ENCODE assay signal across 26 mouse cellular contexts in genomic region chr9:80269596-80269995, GRCm38 (mm10).
DNase-seq lines count a peak whose midpoint lies in the region; ATAC-seq lines count a peak whose summit lies in the region.
"Had no signal": no experiment of that assay in that cellular context is flagged by ENCODE, and none has a peak within 500 bp of the region (broad histone marks: within the 10 kb centered on the region; RNA-seq: fewer than 3 reads in every experiment).

No protein-coding gene starts in this region.

- no peak overlapping the region for H3K4me3 ChIP-seq in forebrain, embryonic 11.5 days (ENCODE audit: low read depth, low read length)
- H3K4me3 ChIP-seq: embryonic facial prominence, embryonic 12.5 days; forebrain, embryonic 12.5 days; heart, embryonic 12.5 days; layer of hippocampus, adult 2 months; midbrain, embryonic 15.5 days; neural tube, embryonic 13.5 days had no signal

- no peaks in the 10 kb centered on the region for H3K27me3 ChIP-seq in forebrain, embryonic 11.5 days (ENCODE audit: control insufficient read depth, insufficient read depth, low read length)
- H3K27me3 ChIP-seq: CH12.LX; embryonic facial prominence, embryonic 12.5 days; heart, embryonic 12.5 days; midbrain, embryonic 15.5 days; neural tube, embryonic 13.5 days had no signal

- H3K36me3 ChIP-seq in forebrain, embryonic 11.5 days (ENCODE audit: control insufficient read depth, insufficient read depth, low read length), result no peaks in the 10 kb centered on the region
- H3K36me3 ChIP-seq: embryonic facial prominence, embryonic 12.5 days; forebrain, embryonic 12.5 days; G1E; midbrain, embryonic 15.5 days; neural tube, embryonic 13.5 days had no signal

- H3K4me2 ChIP-seq in forebrain, embryonic 11.5 days (ENCODE audit: low read depth, low read length, severe bottlenecking), result no peak overlapping the region
- H3K4me2 ChIP-seq: embryonic facial prominence, embryonic 12.5 days; forebrain, embryonic 12.5 days; heart, embryonic 12.5 days; midbrain, embryonic 15.5 days; neural tube, embryonic 13.5 days had no signal

- no peak overlapping the region for H3K9ac ChIP-seq in forebrain, embryonic 11.5 days (ENCODE audit: low read length)
- H3K9ac ChIP-seq: embryonic facial prominence, embryonic 12.5 days; forebrain, embryonic 12.5 days; heart, embryonic 12.5 days; midbrain, embryonic 15.5 days; neural tube, embryonic 13.5 days had no signal

- 85% methylated on average over 8 of the region's 8 CpGs for WGBS in forebrain, embryonic 11.5 days

- no peak for ATAC-seq in forebrain, embryonic 11.5 days (replicated peaks; ENCODE audit: low FRiP score)
- ATAC-seq: activated CD4-positive, CD25-positive, alpha-beta regulatory T cell, adult 4 months; midbrain, embryonic 15.5 days had no signal

- peak; percentile 25 to 36 for DNase-seq in right cerebral cortex, adult 2 months (ENCODE audit: low spot score in 2 of 2)
- no peak for DNase-seq in right cerebral cortex, postnatal 36 days (ENCODE audit: low spot score in 2 of 2)
- DNase-seq in kidney, adult 9 months, result peak; percentile 63
- peak; percentile 56 for DNase-seq in kidney, postnatal 14 days
- no peak for DNase-seq in forebrain, embryonic 11.5 days (ENCODE audit: low spot score)
- no peak for DNase-seq in retina, embryonic 14.5 days (ENCODE audit: low spot score)
- DNase-seq in lung, postnatal 36 days, result no peak
- DNase-seq: adrenal gland, adult 8-10 months; B cell, adult 2 months; cerebellum, adult 18-20 months; cerebellum, postnatal 25 days; gastrocnemius, postnatal 25 days; heart, adult 18-20 months; heart, postnatal 10 days; right cerebral cortex, postnatal 14 days; thymus, postnatal 14 days had no signal

- H3K27ac ChIP-seq in forebrain, embryonic 11.5 days (ENCODE audit: low read depth, low read length), result no peak overlapping the region
- H3K27ac ChIP-seq: embryonic facial prominence, embryonic 12.5 days; forebrain, embryonic 12.5 days; layer of hippocampus, adult 2 months; macrophage; midbrain, embryonic 15.5 days; neural tube, embryonic 13.5 days had no signal

- no peaks in the 10 kb centered on the region for H3K4me1 ChIP-seq in forebrain, embryonic 11.5 days (replicated peaks; ENCODE audit: control insufficient read depth, insufficient read depth, low read length)
- H3K4me1 ChIP-seq: embryonic facial prominence, embryonic 12.5 days; heart, embryonic 12.5 days; midbrain, embryonic 15.5 days; neural tube, embryonic 13.5 days had no signal

- no peaks in the 10 kb centered on the region for H3K9me3 ChIP-seq in forebrain, embryonic 11.5 days (ENCODE audit: control insufficient read depth, low read length)
- H3K9me3 ChIP-seq: embryonic facial prominence, embryonic 12.5 days; forebrain, embryonic 12.5 days; G1E; heart, embryonic 12.5 days; midbrain, embryonic 15.5 days; neural tube, embryonic 13.5 days had no signal

Comparison
In these comparisons a context has a peak if more than half of its experiments do, and no peak if none do; other contexts are left out.
1. DNase-seq: peak in right cerebral cortex, adult 2 months (2 of 2), kidney, adult 9 months (single experiment) and kidney, postnatal 14 days (single experiment); none in right cerebral cortex, postnatal 36 days (0 of 2), forebrain, embryonic 11.5 days (single experiment), retina, embryonic 14.5 days (single experiment) and lung, postnatal 36 days (single experiment).